Comparison of ENCODE assay signal across 12 mouse cellular contexts in genomic region chr14:120325673-120326072, GRCm38 (mm10). TPM values are rescaled to one million over a fixed set of nuclear protein-coding genes. Genes with fewer than 3 reads are reported as not detected.
DNase-seq lines count a peak whose midpoint lies in the region; ATAC-seq lines count a peak whose summit lies in the region.
"Had no signal": no experiment of that assay in that cellular context is flagged by ENCODE, and none has a peak within 500 bp of the region (broad histone marks: within the 10 kb centered on the region; RNA-seq: fewer than 3 reads in every experiment).

No protein-coding gene starts in this region.

- H3K4me1 ChIP-seq in hindbrain, embryonic 14.5 days (replicated peaks; ENCODE audit: control insufficient read depth, insufficient read depth, low read length): 0 out of 2 replicates have a peak, but pooled peaks cover 3% of the 10 kb centered on the region

- 90% methylated on average over 5 of the region's 5 CpGs for WGBS in hindbrain, embryonic 14.5 days

- H3K4me2 ChIP-seq in hindbrain, embryonic 14.5 days (replicated peaks): no peak overlapping the region
- H3K4me2 ChIP-seq: heart, embryonic 13.5 days; liver, embryonic 12.5 days had no signal

- no peaks in the 10 kb centered on the region for H3K36me3 ChIP-seq in hindbrain, embryonic 14.5 days (replicated peaks; ENCODE audit: control insufficient read depth, insufficient read depth)
- H3K36me3 ChIP-seq: liver, embryonic 12.5 days had no signal

- intact Hi-C loops in gastrocnemius, postnatal 36 days (cut with DNase I): no loop called here

- no peak overlapping the region for H3K9ac ChIP-seq in hindbrain, embryonic 14.5 days
- H3K9ac ChIP-seq: heart, embryonic 13.5 days; liver, embryonic 12.5 days had no signal

- no peak overlapping the region for H3K4me3 ChIP-seq in hindbrain, embryonic 14.5 days (replicated peaks; ENCODE audit: low read length)
- H3K4me3 ChIP-seq: heart, embryonic 13.5 days; liver, embryonic 12.5 days had no signal

- peak; percentile 19 to 26 for DNase-seq in adrenal gland, adult 18-20 months (ENCODE audit: low spot score in 2 of 2)
- DNase-seq in adrenal gland, adult 8-10 months: no peak
- peak; percentile 10 for DNase-seq in thymus, postnatal 0 days (ENCODE audit: low spot score)
- no peak for DNase-seq in thymus, postnatal 4 days
- no peak for DNase-seq in kidney, adult 9 months
- DNase-seq in gastrocnemius, postnatal 36 days: no peak
- DNase-seq in hindbrain, embryonic 14.5 days (ENCODE audit: low spot score): no peak
- DNase-seq: kidney, postnatal 4 days; thymus, adult 2 months had no signal

- no peak overlapping the region for H3K27ac ChIP-seq in hindbrain, embryonic 14.5 days
- H3K27ac ChIP-seq: liver, embryonic 12.5 days had no signal

- no peaks in the 10 kb centered on the region for H3K27me3 ChIP-seq in hindbrain, embryonic 14.5 days (ENCODE audit: control insufficient read depth, insufficient read depth, low read length)
- H3K27me3 ChIP-seq: heart, embryonic 13.5 days; liver, embryonic 12.5 days had no signal

- H3K9me3 ChIP-seq in hindbrain, embryonic 14.5 days (ENCODE audit: control insufficient read depth, low read length): no peaks in the 10 kb centered on the region
- H3K9me3 ChIP-seq: heart, embryonic 13.5 days; liver, embryonic 12.5 days had no signal

- peak; percentile 77 to 79 for ATAC-seq in hematopoietic stem cell, adult 5-6 weeks (replicated peaks in 1 of 2; ENCODE audit: insufficient read depth in 1 of 2, low FRiP score in 2 of 2, low TSS enrichment in 1 of 2, low read depth in 1 of 2, poor library complexity in 2 of 2, severe bottlenecking in 2 of 2)
- no peak for ATAC-seq in hindbrain, embryonic 14.5 days (ENCODE audit: low FRiP score)
- ATAC-seq: liver, embryonic 12.5 days had no signal

RNA-seq across cellular contexts. Expression of gene Mbnl2, which starts 50.2 kb away (rescaled TPM):
- 100 to 1,000 TPM; 181 to 201 TPM for total RNA-seq in adrenal gland, adult 18-20 months (2021)
- 100 to 1,000 TPM; 203 to 240 (median 218) TPM for total RNA-seq in adrenal gland, adult 8-10 months (2022)
- 81.9 and 91.2 TPM in 2 replicates for polyA plus RNA-seq in thymus, postnatal 0 days (2015; fragmentation: Nextera tagmentation; extraction: Ambion mirVana)
- 78.6 and 111 TPM in 2 replicates for total RNA-seq in hematopoietic stem cell, adult 5-6 weeks (2017)
- 100 to 1,000 TPM; 312 to 318 TPM for total RNA-seq in gastrocnemius, postnatal 36 days (2021)
- polyA plus RNA-seq in hindbrain, embryonic 14.5 days (2014; fragmentation: Nextera tagmentation; extraction: Ambion mirVana): 24.4 and 29.7 TPM in 2 replicates

Comparison
In these comparisons a context has a peak if more than half of its experiments do, and no peak if none do; other contexts are left out.
1. DNase-seq: peak in adrenal gland, adult 18-20 months (2 of 2) and thymus, postnatal 0 days (single experiment); none in adrenal gland, adult 8-10 months (single experiment), thymus, postnatal 4 days (single experiment), kidney, adult 9 months (single experiment), gastrocnemius, postnatal 36 days (0 of 2) and hindbrain, embryonic 14.5 days (single experiment).